Mouse (Mus musculus) heart, embryonic 11.5 days (tissue): Measurements from ENCODE around the gene Elk3. TPM values are rescaled to one million over a fixed set of nuclear protein-coding genes. Genes with fewer than 3 reads are reported as not detected.

Experiments used
- ATAC-seq: fragments of 200-750 bp; cut with Nextera tagmentation; replicated peaks from 2 replicates; pipeline ENCODE4 v1.8.0; 2017; ENCODE audit warnings: moderate library complexity; ENCODE audit not compliant: insufficient number of reproducible peaks, low FRiP score, low TSS enrichment
- H3K27ac ChIP-seq: fragments of 300-500 bp; sonication (generic); 2 replicates; pipeline ENCODE4 v1.5.1; 2014; ENCODE audit warnings: mild to moderate bottlenecking, low read depth, low read length
- H3K27me3 ChIP-seq: fragments of 300-500 bp; sonication (generic); 2 replicates; pipeline ENCODE4 v1.6.1; 2014; ENCODE audit warnings: mild to moderate bottlenecking, low read length, mixed read lengths; ENCODE audit not compliant: control insufficient read depth, insufficient read depth
- H3K36me3 ChIP-seq: fragments of 300-500 bp; sonication (generic); 2 replicates; pipeline ENCODE4 v1.6.1; 2014; ENCODE audit warnings: mild to moderate bottlenecking, low read length, moderate library complexity, mixed read lengths; ENCODE audit not compliant: control insufficient read depth, insufficient read depth
- H3K4me1 ChIP-seq: fragments of 300-500 bp; sonication (generic); 2 replicates; pipeline ENCODE4 v1.6.1; 2014; ENCODE audit warnings: low read length; ENCODE audit not compliant: control insufficient read depth, insufficient read depth
- H3K4me2 ChIP-seq: fragments of 300-500 bp; sonication (generic); 2 replicates; pipeline ENCODE4 v1.6.1; 2014; ENCODE audit warnings: mild to moderate bottlenecking, moderate library complexity
- H3K4me3 ChIP-seq: fragments of 300-500 bp; sonication (generic); 2 replicates; pipeline ENCODE4 v1.5.1; 2014; ENCODE audit warnings: low read depth, low read length
- H3K9ac ChIP-seq: fragments of 300-500 bp; sonication (generic); 2 replicates; pipeline ENCODE4 v1.6.1; 2014; ENCODE audit warnings: mild to moderate bottlenecking, low read depth, low read length, moderate library complexity
- H3K9me3 ChIP-seq: fragments of 300-500 bp; sonication (generic); replicated peaks from 2 replicates; pipeline ENCODE4 v1.6.1; 2016; ENCODE audit warnings: low read length; ENCODE audit not compliant: control insufficient read depth
- WGBS: fragments of 180-500 bp; shearing (Covaris S2); extraction: QIAGEN DNeasy Blood & Tissue Kit; methylation state at CpG from one replicate; pipeline ENCODE4 v1.1.7; 2014; ENCODE audit not compliant: insufficient replicate concordance; 5-methylcytosine and 5-hydroxymethylcytosine counted together
- polyA plus RNA-seq: library from polyadenylated mRNA; unstranded; fragments of >200 nt; fragmentation: Nextera tagmentation; extraction: Ambion mirVana; gene quantifications from 2 replicates; pipeline ENCODE4 v1.2.1, GENCODE M21; 2014

Elk3 gene
- polyA plus RNA-seq, 1 experiment from 2014 or later: 42.1 TPM

- peaks cover 25% of the 10 kb centered on the region for H3K4me1 ChIP-seq
- H3K27me3 ChIP-seq: no peaks in the 10 kb centered on the region
- H3K27ac ChIP-seq: no peak overlapping the region
- no peaks in the 10 kb centered on the region for H3K9me3 ChIP-seq
- WGBS: 69% methylated on average over 4 of the region's 4 CpGs
- H3K9ac ChIP-seq: no peak overlapping the region
- no peak overlapping the region for H3K4me3 ChIP-seq
- no peak for ATAC-seq
- peaks cover 5% of the 10 kb centered on the region for H3K36me3 ChIP-seq
- no peak overlapping the region for H3K4me2 ChIP-seq
Observed at GRCm38 (mm10) chr10:93283258-93283657, 27.7 kb downstream of the Elk3 start.

GRCm38 (mm10) chr10:93282526-93282964, 28.4 kb downstream of the Elk3 start:
- no peak for ATAC-seq
- H3K4me1 ChIP-seq: peaks cover 23% of the 10 kb centered on the region
- no peak overlapping the region for H3K4me2 ChIP-seq
- WGBS: 71% methylated on average over 12 of the region's 12 CpGs
- no peak overlapping the region for H3K4me3 ChIP-seq
- H3K27ac ChIP-seq: 0 out of 2 replicates have a peak overlapping the region, but pooled peaks have one; percentile 25
- no peak overlapping the region for H3K9ac ChIP-seq
- peaks cover 5% of the 10 kb centered on the region for H3K36me3 ChIP-seq
- no peaks in the 10 kb centered on the region for H3K27me3 ChIP-seq
- H3K9me3 ChIP-seq: no peaks in the 10 kb centered on the region

- no peak overlapping the region for H3K4me3 ChIP-seq
- no peak for ATAC-seq
- peaks cover 33% of the 10 kb centered on the region for H3K4me1 ChIP-seq
- H3K27ac ChIP-seq: peak overlapping the region; percentile 69
- 69% methylated on average over 7 of the region's 7 CpGs for WGBS
- H3K9ac ChIP-seq: no peak overlapping the region
- H3K27me3 ChIP-seq: no peaks in the 10 kb centered on the region
- no peak overlapping the region for H3K4me2 ChIP-seq
- no peaks in the 10 kb centered on the region for H3K9me3 ChIP-seq
- H3K36me3 ChIP-seq: peaks cover 5% of the 10 kb centered on the region
Observed at GRCm38 (mm10) chr10:93281092-93281491, 29.8 kb downstream of the Elk3 start.

- no peak overlapping the region for H3K4me2 ChIP-seq
- no peaks in the 10 kb centered on the region for H3K9me3 ChIP-seq
- 0 out of 2 replicates have a peak, but pooled peaks have one; percentile 37 for ATAC-seq
- no peaks in the 10 kb centered on the region for H3K27me3 ChIP-seq
- WGBS: 53% methylated on average over 12 of the region's 12 CpGs
- H3K4me1 ChIP-seq: peaks cover 34% of the 10 kb centered on the region
- peak overlapping the region; percentile 69 for H3K27ac ChIP-seq
- H3K9ac ChIP-seq: no peak overlapping the region
- peaks cover 5% of the 10 kb centered on the region for H3K36me3 ChIP-seq
- H3K4me3 ChIP-seq: no peak overlapping the region
Observed at GRCm38 (mm10) chr10:93280586-93280985, 30.3 kb downstream of the Elk3 start.

- WGBS: 80% methylated on average over 9 of the region's 9 CpGs
- no peaks in the 10 kb centered on the region for H3K9me3 ChIP-seq
- H3K4me1 ChIP-seq: peaks cover 45% of the 10 kb centered on the region
- no peaks in the 10 kb centered on the region for H3K27me3 ChIP-seq
- H3K36me3 ChIP-seq: peaks cover 4% of the 10 kb centered on the region
- H3K4me3 ChIP-seq: no peak overlapping the region
- ATAC-seq: no peak
- no peak overlapping the region for H3K4me2 ChIP-seq
- no peak overlapping the region for H3K27ac ChIP-seq
- no peak overlapping the region for H3K9ac ChIP-seq
Observed at GRCm38 (mm10) chr10:93279062-93279461, 31.9 kb downstream of the Elk3 start.

GRCm38 (mm10) chr10:93278361-93278760, 32.6 kb downstream of the Elk3 start:
- Histone ChIP-seq H3K36me3 (0 out of 2 replicates have a peak, but pooled peaks cover 2% of the 10 kb centered on the region), H3K4me1 (peaks cover 46% of the 10 kb centered on the region)
- no peak for ATAC-seq

GRCm38 (mm10) chr10:93276857-93277256, 34.1 kb downstream of the Elk3 start:
- peaks cover 41% of the 10 kb centered on the region for H3K4me1 ChIP-seq
- no peaks in the 10 kb centered on the region for H3K36me3 ChIP-seq
- H3K4me2 ChIP-seq: peak overlapping the region; percentile 62
- 61% methylated on average over 9 of the region's 9 CpGs for WGBS
- no peaks in the 10 kb centered on the region for H3K27me3 ChIP-seq
- H3K27ac ChIP-seq: no peak overlapping the region
- H3K4me3 ChIP-seq: peak overlapping the region; percentile 28; the same call in 1 of the 2 replicates
- no peak for ATAC-seq
- H3K9ac ChIP-seq: peak overlapping the region; percentile 47; the same call in 1 of the 2 replicates
- no peaks in the 10 kb centered on the region for H3K9me3 ChIP-seq

More at GRCm38 (mm10) chr10:93278361-93278760, 32.6 kb downstream of the Elk3 start:
- H3K4me2 ChIP-seq: no peak overlapping the region
- no peak overlapping the region for H3K4me3 ChIP-seq
- no peaks in the 10 kb centered on the region for H3K9me3 ChIP-seq
- no peak overlapping the region for H3K9ac ChIP-seq
- no peak overlapping the region for H3K27ac ChIP-seq
- WGBS: 71% methylated on average over 8 of the region's 8 CpGs
- no peaks in the 10 kb centered on the region for H3K27me3 ChIP-seq

GRCm38 (mm10) chr10:93276349-93276763, 34.6 kb downstream of the Elk3 start:
- ATAC-seq: no peak
- peaks cover 41% of the 10 kb centered on the region for H3K4me1 ChIP-seq
- peak overlapping the region; percentile 62 for H3K4me2 ChIP-seq
- H3K27me3 ChIP-seq: no peaks in the 10 kb centered on the region
- H3K36me3 ChIP-seq: no peaks in the 10 kb centered on the region
- H3K9ac ChIP-seq: peak overlapping the region; percentile 47
- H3K9me3 ChIP-seq: no peaks in the 10 kb centered on the region
- H3K27ac ChIP-seq: no peak overlapping the region
- H3K4me3 ChIP-seq: peak overlapping the region; percentile 28
- WGBS: 10% methylated on average over 16 of the region's 16 CpGs
